Mouse (Mus musculus) left cerebral cortex, adult 8-10 months (tissue): ENCODE measurements around the gene Henmt1. TPM values are rescaled to one million over a fixed set of nuclear protein-coding genes. Genes with fewer than 3 reads are reported as not detected.

Source experiments
- DNase-seq, 2 experiments: peaks; one replicate each; pipeline ENCODE4 v3.0.0; 2022; ENCODE audit warnings: low spot score in 2 of 2
- total RNA-seq, 4 experiments: library from RNA; stranded (reverse); gene quantifications; 2 replicates each; pipeline ENCODE4 v1.2.4; 2022

The Henmt1 gene
- total RNA-seq, 4 experiments from 2014 or later: 2.2 to 4.6 (median 3.5) TPM

DNA sequence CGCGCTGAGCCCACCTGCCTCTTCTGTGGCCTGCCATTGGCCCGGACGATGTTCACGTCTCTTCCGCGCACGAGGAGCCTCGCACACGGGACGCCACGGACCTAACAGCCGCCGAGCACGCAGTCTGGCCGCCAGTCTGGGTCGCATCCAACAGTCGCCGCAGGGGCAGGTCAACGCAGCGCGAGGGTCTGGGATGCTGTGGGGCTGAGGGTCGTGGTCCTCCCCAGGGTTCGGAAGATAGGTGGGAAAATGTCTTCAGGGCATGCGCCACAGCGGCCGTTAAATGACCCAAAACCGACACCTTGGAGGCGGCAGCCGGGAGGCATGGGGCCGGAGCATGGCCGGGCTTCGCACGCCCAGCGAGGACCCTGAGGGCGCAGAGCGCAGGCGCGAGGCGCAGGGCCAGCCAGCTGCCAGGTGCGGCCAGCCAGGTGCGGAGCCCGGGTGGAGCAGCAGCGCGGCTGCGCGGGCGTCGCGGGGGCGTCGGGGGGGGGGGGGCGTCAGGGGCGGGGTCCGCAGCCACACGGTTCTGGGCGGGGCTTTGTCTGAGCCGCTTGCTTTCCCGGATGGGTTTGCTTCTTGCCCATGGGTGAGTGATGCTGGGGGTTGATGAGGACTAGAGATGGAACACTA, 444 bp downstream of the Henmt1 start, which contains the start of gene Gm9857:
Gene Gm9857 (minus strand): TSS at position 445 of the 633 bp plus-strand sequence.
- DNase-seq: no peak

DNA sequence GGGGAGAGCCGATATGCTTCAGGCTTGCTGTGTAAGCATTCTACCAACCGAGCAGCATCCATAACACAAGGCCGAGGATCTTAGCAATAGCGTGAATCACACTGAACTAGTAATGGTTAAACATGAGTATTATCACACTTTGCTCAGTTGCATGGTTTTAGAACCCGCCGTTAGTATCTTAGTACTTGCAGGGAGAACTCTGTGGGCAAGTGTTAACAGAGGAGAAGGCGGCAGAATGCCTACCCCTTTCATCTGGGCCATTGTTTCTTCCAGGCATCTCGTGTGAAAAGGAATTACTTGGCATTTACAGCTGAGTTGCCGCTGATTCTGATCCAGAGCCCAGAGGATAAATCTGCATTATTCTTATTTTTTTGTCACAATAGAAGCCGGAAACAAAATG, 1.3 kb downstream of the Henmt1 start:
- DNase-seq: no peak

DNA sequence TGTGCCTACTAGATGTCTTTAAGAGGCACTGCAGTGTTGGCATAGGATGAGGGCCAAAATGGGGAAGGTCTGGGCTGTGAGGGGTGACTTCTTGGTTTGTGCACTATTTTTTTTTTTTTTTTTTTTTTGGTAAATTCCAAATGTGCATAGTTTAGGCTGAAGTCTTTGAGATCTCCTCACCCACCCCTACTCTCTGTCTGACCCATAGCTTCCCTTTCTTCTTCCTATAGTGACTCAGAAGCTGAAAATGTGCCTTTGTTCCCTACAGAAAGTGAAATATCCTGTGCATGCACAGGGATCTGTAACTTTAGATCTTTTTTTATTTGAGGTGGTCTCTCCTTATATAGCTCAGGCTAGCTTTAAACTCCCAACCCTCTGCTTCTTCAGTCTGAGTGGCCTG, 18.3 kb downstream of the Henmt1 start:
- no peak for DNase-seq

DNA sequence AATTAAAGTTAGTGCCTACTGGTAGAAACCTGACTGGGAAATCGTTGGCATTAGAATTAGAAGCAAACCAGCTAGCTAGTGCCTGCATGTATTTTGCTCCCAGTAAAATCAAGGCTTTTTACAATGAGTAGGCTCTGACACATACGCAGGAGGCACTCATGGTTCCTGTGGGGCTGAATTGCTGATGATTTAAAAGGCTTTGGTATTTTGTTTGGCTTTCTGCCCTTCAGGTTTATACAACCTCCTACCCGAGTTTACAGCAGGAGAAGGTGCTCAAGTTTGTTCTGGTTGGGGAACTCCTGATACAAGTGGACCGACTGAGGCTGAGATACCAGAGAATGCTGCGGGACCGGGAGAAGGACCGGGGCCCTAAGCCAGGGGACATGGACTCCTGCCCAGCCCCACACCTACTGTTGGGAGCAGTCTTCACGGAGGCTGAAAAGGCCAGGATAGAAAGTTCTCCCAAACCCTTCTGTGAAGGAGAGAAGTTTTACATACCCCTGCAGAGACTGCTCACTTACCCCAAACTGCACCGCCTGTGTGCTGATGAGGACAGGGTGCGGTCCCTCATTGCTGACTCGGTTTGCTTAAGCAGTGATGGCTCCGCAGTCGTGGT, 20.1 kb downstream of the Henmt1 start:
- no peak for DNase-seq

DNA sequence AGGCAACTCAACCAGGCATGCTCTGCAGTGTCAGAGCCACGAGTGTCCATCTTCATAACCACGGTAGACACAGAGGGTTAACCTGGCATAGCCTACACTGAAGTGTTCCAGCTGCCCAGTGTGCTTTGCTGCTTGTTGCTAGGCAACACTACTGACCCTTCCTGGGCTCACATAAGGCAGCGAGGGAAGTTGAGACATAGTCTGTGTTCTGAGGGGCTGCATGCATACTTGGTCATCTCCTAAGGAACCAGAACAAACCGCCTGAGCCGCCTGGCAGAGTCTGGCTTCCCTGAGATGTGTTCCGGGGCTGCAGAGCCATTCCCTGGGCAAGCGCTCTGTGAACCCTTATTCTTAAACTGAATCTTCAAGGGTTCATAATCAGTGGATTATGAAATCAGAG, 21.6 kb downstream of the Henmt1 start:
- no peak for DNase-seq

DNA sequence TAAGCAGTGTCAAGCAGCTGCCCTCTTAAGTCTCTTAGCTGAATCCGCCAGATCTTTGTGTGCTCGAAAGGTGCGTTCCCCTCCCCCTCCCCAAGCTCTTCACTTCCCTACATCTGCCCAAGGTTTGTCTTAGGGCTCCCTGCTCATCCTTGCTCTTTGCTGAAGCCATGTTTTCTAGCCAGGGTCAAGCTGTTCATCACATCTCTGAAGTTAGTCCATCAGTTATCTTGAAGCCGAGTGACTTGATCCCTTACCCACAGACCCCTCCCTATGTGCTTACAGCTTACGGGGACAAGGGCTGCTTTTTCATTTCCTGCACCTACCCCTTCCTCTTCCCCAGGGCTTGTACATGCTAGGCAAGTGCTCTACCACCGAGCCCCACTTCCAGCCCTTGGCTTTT, 22.0 kb downstream of the Henmt1 start:
- DNase-seq: no peak

DNA sequence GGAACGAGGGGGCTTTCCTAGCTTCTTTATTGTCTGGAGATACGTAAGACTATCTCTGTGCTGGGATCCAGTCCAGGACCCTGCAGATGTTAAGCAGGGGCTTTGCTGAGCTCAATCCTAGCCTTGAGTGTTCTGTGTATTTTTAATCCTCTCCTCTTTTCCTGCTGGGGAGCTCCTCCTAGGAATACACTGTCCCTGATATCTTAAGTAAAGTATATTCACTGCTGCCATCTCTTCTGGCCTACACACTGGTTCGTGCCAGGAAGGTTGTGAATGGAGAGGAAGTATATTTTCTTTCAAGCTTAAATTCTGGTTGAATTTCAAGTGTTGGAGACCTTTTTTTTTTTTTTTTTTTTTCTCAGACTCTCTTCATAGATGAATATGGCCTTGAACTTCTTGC, 23.6 kb downstream of the Henmt1 start:
- DNase-seq: no peak

DNA sequence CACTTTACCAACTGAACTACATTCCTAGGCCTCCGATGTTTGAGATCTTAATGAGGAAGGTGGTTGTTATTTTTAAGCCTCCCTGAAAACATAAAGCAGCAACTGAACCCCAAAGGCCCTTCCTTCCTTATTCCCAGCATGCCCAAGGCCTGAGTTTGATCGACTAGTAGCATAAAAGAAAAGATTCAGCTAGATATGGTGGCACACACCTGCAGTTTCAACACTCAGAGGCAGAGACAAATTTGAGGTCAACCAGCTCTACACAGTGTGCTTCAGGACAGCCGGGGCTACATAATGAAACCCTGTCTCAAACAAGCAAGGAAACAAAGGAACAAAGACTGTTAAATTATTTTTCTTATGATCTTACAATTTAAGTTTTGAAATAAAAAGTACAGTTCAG, 24.1 kb downstream of the Henmt1 start:
- no peak for DNase-seq

DNA sequence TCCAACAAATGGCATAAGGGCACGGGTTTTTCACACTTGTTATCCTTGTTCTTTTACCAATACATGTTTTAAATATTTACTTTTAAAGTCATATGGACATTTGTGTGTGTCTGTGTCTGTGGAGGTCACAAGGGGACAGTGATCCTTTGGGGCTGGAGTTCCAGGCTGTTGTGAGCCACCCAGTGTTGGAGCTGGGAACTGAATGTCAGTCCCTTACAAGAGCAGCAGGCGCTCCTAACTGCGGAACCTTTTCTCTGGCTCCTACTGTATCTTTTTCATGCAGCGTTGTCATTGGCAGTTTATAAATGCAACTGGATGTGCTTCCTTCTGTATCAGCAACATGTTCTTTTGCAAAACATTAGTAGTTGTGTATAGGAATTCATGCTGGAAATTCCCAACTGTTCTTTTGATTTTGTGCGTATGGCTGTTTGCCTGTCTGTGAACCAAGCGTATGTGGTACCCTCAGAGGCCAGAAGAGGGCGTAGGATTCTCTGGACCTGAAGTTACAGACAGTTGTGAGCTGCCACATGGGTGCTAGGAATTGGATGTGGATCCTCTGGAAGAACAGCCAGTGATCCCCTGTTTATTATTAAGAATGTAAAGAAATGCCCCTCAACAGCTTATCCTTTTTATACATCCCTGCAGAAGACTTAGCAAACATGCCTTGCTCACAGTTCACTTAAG, 24.8 kb downstream of the Henmt1 start:
- no peak for DNase-seq

DNA sequence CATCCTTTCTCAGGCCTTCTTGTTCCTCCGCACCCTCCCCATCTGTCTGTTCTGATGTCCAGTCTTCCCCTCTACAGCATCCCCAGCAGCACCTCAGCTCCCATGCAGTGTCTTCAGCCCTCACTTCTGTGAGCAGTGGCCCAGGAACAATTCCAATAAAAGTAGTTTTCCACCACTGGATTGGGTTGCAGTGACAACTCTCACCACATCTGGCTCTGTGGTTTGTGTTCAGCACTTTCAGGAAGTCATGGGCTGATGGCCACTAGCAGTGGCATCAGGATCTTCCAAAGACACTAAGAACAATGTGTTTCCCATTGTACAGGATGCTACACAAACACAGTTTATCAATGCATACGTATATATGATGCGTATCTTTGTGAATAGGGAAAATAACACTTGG, 26.4 kb downstream of the Henmt1 start:
- DNase-seq: no peak

DNA sequence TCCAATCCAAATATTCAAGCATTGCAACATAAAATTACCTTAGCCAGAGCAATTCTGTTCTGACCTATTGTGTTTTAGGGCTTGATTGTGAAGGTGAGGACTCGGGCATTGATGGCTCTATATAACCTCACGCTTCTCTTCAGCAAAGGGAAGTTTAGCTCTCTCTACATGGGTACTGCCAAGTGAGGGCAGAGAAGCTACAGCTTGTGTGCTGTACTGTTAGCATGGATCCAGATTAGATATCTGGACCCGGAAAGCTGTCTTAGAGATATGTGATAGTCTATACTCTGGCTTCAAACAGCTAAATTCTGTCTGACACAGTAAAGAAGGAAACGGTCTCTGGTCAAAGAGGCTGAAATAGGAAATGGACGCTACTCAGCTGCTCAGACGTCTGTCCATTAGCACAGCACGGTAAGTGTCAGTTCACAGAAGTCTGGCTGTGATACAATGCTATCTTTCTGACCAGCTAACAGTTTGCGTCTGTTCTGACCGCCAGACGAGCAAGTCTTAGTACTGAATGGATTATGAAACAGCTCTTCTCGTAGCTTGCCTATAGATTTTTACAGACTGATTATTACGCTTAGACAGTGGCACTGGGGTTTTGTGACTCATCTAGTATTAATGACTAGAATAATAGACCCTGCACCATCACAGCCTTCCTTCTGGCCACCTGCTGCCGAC, 34.4 kb downstream of the Henmt1 start:
- DNase-seq: no peak

DNA sequence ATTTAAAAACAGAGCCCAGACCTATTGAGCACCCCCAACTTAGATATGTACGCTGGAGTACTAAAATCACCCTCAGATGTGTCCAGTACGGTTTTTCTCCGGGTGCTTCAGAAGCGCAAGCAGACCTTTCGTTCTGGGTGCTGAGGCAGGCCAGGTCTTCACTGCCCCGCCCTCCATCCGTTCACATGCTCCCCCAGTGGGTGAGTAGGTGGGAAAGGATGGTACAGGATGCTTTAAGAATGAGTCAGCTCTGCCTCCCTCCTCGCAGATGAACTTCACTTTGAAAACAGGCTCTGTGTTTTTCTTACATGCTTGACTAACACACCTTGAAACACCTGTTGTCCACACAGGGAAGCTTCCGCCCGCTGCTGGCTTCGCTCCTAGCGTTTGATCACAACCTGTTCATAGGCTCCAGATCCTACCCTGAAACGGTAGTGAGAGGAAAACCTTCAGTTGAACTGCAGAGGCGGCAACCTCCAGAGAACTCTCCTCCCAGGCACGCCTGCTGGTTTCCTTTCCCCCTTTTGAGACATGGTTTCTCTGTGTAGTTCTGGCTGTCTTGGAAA, 35.3 kb downstream of the Henmt1 start:
- peak in 1 of 2 experiments; percentile 24 for DNase-seq

DNA sequence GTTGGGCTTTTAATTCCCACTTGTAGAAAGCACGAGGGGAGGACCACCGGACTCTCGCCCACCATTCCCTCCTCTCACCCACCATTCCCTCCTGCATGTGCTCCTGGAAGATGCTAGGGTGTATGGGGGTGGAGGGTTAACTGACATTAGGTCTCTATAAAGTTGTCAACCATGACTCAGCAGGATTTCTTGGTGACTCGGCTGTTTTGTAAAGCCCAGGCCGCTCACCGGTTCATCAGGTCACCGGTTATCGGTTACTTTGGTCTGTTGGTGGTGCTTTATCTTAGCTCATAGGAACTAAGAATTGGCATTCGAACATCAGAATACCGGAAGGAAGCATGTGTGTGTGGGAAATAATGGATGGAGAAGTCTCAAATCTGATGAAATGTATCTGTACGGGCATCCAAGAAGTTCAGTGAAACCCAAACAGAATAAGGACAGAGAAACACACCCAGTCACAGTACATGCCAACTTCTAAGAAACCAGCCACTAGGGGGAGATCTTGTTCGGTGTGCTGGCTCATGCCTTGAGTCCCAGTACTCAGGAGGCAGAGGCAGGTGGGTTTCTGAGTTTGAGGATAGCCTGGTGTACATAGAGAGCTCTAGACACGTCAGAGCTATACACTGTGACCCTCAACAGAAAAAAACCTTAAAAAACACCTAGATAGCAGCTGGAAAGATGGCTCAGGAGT, 37.8 kb downstream of the Henmt1 start:
- DNase-seq: no peak

DNA sequence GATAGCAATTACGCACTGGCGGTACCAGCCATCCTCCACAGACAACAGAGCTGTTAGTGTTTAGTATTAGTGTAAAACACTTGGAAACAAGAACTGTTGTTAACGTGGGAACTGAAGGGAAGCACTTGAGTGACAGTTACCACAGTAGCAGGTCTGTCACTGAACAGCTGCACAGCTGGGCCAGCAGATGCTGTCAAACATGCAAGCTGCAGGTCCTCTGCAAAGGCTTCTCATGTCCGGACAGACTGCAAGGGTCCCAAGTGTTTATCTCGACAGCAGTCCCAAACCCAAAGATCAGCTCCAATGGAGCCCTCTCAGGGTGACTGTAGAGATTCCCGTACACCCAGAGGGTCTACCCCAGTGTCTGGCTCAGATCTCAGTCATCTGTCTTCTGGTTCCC, 42.3 kb downstream of the Henmt1 start:
- DNase-seq: no peak

DNA sequence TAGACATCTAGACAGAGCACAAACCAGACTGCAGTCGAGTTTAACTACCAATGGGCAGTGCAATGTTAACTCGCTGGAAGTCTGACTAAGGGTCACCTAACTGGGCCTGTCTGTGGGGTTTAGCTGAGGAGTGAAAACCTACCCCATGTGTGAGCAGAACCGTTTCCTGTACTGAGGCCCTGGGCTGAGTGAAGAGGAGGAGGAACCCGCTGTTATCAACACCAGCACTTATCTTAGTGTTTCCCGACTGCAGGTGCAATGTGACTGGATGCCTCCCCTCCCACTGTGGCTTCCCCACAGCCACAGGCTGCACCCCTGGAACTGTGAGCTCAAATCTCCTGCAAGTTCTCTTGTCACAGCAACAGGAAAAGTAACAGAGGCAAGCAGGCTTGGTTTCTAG, 44.3 kb downstream of the Henmt1 start:
- DNase-seq: no peak

DNA sequence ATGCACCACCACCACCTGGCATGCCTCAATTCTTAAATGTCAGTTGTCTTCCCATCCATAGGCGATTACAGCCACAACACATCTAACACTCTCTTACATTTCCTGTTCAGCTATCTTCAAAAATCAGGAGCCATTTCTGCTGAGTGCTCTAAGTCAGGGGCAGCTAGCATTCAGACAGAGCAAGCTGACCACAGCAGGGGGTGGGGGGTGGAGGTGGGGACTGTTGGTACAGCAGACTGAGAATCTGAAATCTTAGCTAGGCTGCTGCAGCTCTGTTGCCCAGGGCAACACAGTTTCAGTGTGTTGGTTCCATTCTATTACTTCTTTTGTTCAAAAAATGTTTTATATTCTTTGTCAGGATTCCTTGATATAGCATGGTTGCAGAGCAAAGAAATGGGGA, 46.9 kb downstream of the Henmt1 start:
- DNase-seq: no peak

DNA sequence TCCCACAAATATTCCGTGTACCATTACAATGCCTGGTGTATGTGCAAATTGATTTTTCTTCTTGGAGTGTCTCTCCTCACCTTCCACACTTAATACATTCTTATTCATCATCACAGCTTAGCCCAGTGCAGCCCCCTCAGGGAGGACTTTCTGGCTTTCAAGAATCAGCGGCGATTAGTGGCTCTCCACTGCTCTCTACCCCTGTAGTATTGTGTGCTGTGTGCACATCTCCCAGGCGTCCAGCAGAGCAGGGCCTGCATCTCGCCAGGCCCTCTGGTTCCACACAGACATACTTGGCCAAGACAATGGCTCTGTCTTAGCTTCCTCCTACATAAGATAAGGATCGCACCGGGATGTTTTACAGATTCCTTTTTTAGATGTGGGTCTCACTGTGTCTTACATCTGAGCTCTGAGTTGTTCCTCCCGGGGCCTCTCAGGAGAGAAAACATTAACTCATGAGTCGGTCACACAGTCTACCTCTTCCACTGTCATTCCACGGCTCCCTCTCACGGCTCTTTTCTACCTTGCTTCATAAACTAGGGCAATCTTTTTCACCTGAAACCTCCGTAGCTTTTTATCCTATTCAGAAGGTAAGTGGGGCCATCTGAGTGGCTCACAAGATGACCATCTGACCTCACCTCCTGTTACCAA, 47.5 kb downstream of the Henmt1 start:
- no peak for DNase-seq

DNA sequence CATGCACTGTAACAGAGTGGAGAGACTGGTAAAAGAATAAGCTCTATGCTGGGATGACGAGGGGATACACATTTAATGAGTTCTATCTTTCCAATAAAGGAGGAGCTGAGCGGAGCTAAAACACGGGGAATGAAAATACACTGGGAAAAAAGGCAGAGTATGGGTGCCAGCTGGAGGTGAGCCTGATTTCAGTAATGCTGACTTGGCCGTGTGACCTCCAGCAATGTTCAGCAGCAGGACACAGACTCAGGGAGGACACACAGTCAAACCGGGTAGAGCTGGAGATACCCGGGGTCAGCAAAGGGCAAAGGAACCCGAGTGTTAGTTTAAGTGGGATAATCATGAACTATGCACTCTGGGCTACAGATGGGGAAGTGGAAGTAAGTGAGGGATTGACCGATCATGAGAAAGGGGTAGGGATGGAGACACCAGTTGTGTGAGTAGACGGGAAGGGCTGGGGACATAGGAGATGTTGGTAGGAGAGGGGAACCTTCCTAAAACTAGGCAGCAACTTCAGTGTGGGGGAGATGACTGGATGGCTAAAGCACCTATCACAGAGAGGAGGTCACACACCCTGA, 50.4 kb downstream of the Henmt1 start:
- no peak for DNase-seq

DNA sequence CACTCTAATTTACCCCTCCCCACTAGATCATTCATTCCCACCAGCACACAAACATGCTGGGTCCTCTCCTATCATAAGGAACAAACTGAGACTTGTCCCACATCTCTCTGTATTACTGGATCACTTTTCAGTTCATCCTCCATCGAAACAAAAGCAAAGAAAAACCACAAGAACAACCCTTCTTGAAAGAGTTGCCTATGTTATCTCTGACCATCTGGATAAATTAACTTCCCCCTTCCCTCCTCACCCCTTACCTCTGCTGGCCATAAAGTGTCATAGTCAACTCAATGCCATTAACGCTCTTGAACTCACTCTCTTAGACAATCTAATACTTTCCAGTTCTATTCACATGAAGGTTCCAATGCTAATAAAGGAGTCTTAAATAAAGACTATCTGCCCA, 54.8 kb downstream of the Henmt1 start:
- DNase-seq: no peak

DNA sequence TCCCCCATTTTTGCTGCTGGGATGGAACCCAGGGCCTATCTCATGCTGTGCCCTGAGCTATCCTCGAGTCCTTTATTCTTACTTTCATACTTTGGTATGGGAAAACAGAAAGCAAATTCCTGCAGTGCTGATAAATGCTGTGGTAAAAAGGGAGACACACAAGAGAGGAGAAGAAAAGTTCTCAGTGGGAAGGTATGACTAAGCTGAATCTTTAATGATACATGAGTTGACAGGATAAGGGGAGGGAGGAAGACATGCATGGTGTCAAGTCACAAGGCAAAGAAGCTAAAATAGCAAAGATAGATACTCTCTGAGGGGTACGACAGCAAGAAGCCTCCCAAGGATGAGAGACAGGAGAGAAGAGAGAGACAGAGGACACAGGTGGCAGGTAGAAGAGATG, 55.7 kb downstream of the Henmt1 start:
- no peak for DNase-seq

DNA sequence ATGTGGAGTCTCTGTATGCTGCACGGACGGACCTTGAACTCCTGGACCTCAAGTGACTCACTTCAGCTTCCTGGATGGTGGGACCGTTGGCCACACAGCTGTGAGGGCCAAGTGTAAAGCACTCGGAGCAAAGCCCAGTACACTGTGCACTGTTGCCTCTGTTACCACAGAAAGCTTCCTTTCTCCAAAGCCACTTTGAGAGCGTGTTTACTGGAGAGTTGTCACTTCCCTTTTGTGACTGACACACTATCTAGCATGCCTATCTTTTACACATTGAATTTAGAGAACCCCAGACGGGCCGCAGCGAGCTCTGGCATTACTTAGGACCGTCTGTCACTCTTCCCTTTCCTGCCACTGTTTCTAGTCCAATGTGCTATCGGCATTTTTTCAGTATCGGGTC, 57.6 kb downstream of the Henmt1 start:
- DNase-seq: no peak
